Mouse (Mus musculus): ENCODE results near the gene Fermt3. TPM values are rescaled to one million over a fixed set of nuclear protein-coding genes. Genes with fewer than 3 reads are reported as not detected.

Fermt3 gene
- polyA plus RNA-seq, 1 experiment = 5.5 TPM

- DNase-seq (ENCODE audit: extremely low spot score in 1 of 2, low spot score in 1 of 2) = no peak
Observed at GRCm38 (mm10) chr19:6949532-6949931, 69.7 kb downstream of the Fermt3 start.

Other genes with a start within 250 kb of the Fermt3 start
- gene Rps6ka4, start 178.8 kb downstream of the Fermt3 start, polyA plus RNA-seq (2012; rRNA removed) = 34.1 and 36.9 TPM in 2 replicates
- gene Ccdc88b, start 161.3 kb downstream of the Fermt3 start, polyA plus RNA-seq (2012; rRNA removed) = 2.5 and 3.8 TPM in 2 replicates
- 89.9 and 99.5 TPM in 2 replicates for gene Trmt112, start 109.8 kb downstream of the Fermt3 start, polyA plus RNA-seq (2012; rRNA removed)
- 322 and 340 TPM in 2 replicates for gene Prdx5, start 109.4 kb downstream of the Fermt3 start, polyA plus RNA-seq (2012; rRNA removed)
- 67.7 and 70.5 TPM in 2 replicates for gene Esrra, start 97.7 kb downstream of the Fermt3 start, polyA plus RNA-seq (2012; rRNA removed)
- gene Catsperz, start 94.1 kb downstream of the Fermt3 start, polyA plus RNA-seq (2012; rRNA removed) = 11.9 and 16.0 TPM in 2 replicates
- gene Kcnk4, start 85.0 kb downstream of the Fermt3 start, polyA plus RNA-seq (2012; rRNA removed) = 22.3 and 30.5 TPM in 2 replicates
- 55.1 and 65.8 TPM in 2 replicates for gene Bad, start 77.6 kb downstream of the Fermt3 start, polyA plus RNA-seq (2012; rRNA removed)
- gene Gpr137, start 77.0 kb downstream of the Fermt3 start, polyA plus RNA-seq (2012; rRNA removed) = 105 TPM in 2 replicates
- 56.4 and 59.8 TPM in 2 replicates for gene Ppp1r14b, start 44.5 kb downstream of the Fermt3 start, polyA plus RNA-seq (2012; rRNA removed)
- 19.6 and 21.8 TPM in 2 replicates for gene Plcb3, start 43.0 kb downstream of the Fermt3 start, polyA plus RNA-seq (2012; rRNA removed)
- 207 and 212 TPM in 2 replicates for gene Fkbp2, start 39.0 kb downstream of the Fermt3 start, polyA plus RNA-seq (2012; rRNA removed)
- gene Vegfb, start 31.8 kb downstream of the Fermt3 start, polyA plus RNA-seq (2012; rRNA removed) = 102 and 108 TPM in 2 replicates
- 36.7 and 39.6 TPM in 2 replicates for gene Dnajc4, start 26.9 kb downstream of the Fermt3 start, polyA plus RNA-seq (2012; rRNA removed)
- gene Nudt22, start 23.4 kb downstream of the Fermt3 start, polyA plus RNA-seq (2012; rRNA removed) = 12.5 and 12.9 TPM in 2 replicates
- gene Trpt1, start 23.3 kb downstream of the Fermt3 start, polyA plus RNA-seq (2012; rRNA removed) = 24.7 and 25.4 TPM in 2 replicates
- 141 and 148 TPM in 2 replicates for gene Stip1, start 20.5 kb upstream of the Fermt3 start, polyA plus RNA-seq (2012; rRNA removed)
- 22.3 and 27.2 TPM in 2 replicates for gene Macrod1, start 37.3 kb upstream of the Fermt3 start, polyA plus RNA-seq (2012; rRNA removed)
- 8.1 TPM in 2 replicates for gene Flrt1, start 86.3 kb upstream of the Fermt3 start, polyA plus RNA-seq (2012; rRNA removed)
- 253 and 260 TPM in 2 replicates for gene Otub1, start 186.8 kb upstream of the Fermt3 start, polyA plus RNA-seq (2012; rRNA removed)
- gene Cox8a, start 198.1 kb upstream of the Fermt3 start, polyA plus RNA-seq (2012; rRNA removed) = 1,156 and 1,379 TPM in 2 replicates
- 73.6 and 74.1 TPM in 2 replicates for gene Naa40, start 221.7 kb upstream of the Fermt3 start, polyA plus RNA-seq (2012; rRNA removed)
- 20.2 and 24.6 TPM in 2 replicates for gene Rcor2, start 247.9 kb upstream of the Fermt3 start, polyA plus RNA-seq (2012; rRNA removed)

All from frontal cortex, adult 2 months (tissue).